Mouse (Mus musculus): ENCODE data around the gene Cyp2d22. TPM values are rescaled to one million over a fixed set of nuclear protein-coding genes. Genes with fewer than 3 reads are reported as not detected.

The Cyp2d22 gene
- total RNA-seq (2014; rRNA removed) (1.6 and 2.4 TPM in 2 replicates), polyA plus RNA-seq (2015; fragmentation: Nextera tagmentation; extraction: Ambion mirVana) (1.7 and 2.2 TPM in 2 replicates)

DNA sequence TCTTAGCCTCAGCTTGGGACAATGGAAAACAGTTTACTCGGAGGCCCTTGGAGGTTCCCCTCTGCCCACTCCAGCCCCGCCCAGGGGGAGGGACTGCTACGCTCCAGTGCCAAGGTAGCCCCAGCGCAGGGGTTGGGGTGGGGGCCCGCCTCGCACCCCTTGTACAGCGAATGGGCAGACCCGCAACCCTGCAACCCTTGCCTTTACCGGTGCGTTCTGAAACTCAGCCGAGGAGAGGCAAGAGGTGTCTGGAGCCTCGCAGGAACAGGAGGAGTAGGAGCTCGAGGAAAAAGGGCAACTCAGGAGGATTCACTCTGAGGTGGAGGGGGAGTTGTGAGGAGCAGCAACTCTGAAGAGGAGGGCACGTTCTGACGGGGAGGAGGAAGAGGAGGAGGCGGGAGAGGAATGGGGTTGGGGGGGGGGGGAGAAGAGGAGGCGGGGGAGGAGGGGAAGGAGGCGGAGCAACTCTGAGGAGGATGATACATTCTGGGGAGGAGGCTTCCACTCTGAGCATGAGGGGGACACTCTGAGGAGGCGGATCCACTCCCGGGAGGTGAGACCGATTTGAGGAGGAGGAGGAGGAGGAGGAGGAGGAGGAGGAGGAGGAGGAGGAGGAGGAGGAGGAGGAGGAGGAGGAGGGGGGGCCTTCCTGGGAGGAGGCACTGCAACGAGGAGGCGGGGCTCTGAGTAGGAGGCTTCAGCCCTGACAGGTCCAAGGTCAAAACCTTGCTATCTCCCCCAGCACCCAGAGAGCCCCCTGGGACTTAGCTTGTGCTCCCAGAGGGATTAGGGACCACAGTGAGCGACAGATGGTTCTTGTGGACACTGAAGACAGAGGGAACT, at the start of gene Cyp2d22:
Gene Cyp2d22 (minus strand): TSS at position 390 of the 843 bp plus-strand sequence.
- Histone ChIP-seq H3K9ac (replicated peaks; ENCODE audit: low read length, poor library complexity, severe bottlenecking) (0 out of 2 replicates have a peak within 1 kb of the TSS, but pooled peaks have one; percentile 36), H3K4me1 (ENCODE audit: insufficient read depth, low read length) (no peaks in the 10 kb centered on the region), H3K27ac (ENCODE audit: low read depth, low read length) (no peak within 1 kb of the TSS), H3K4me3 (ENCODE audit: low read depth, low read length) (peak within 1 kb of the TSS; percentile 29), H3K4me2 (ENCODE audit: low read depth, low read length, poor library complexity, severe bottlenecking) (peak within 1 kb of the TSS; percentile 52), H3K9me3 (ENCODE audit: low read length) (no peaks in the 10 kb centered on the region), H3K36me3 (ENCODE audit: insufficient read depth, low read length) (no peaks in the 10 kb centered on the region), H3K27me3 (ENCODE audit: insufficient read depth, low read length) (no peaks in the 10 kb centered on the region)
- 4% methylated on average over 16 of the region's 24 CpGs for WGBS
- ATAC-seq (ENCODE audit: low FRiP score) (peak; percentile 20; the same call in 1 of the 2 replicates), DNase-seq (ENCODE audit: low spot score) (peak; percentile 42)
- no peak for TF ChIP-seq CTCF (IDR thresholded peaks at IDR 0.05)

DNA sequence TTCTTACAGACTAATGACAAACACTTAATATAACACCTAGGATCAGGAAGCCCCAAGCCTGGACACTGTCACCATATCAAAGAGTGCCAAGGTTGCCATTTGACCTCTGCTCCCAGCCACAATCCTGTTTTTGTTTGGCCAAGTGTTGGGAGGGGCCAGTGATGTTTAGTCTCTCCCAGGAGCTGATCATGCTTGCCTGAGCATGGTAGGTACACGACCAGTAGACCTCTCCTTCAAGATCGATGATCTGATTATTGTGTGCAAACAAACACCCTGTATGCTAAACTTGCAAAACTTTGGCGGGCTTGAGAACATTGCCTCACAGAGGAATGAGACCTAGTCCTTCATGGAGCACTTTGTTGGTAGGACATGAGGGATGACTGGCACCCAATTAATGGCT, 43.4 kb upstream of the Cyp2d22 start:
- no peaks in the 10 kb centered on the region for H3K27me3 ChIP-seq (ENCODE audit: insufficient read depth, low read length)
- no peak overlapping the region for H3K9ac ChIP-seq (replicated peaks; ENCODE audit: low read length, poor library complexity, severe bottlenecking)
- no peak overlapping the region for H3K4me3 ChIP-seq (ENCODE audit: low read depth, low read length)
- no peaks in the 10 kb centered on the region; the same call in 1 of the 2 replicates for H3K9me3 ChIP-seq (ENCODE audit: low read length)
- H3K27ac ChIP-seq (ENCODE audit: low read depth, low read length): no peak overlapping the region
- H3K36me3 ChIP-seq (ENCODE audit: insufficient read depth, low read length): no peaks in the 10 kb centered on the region
- no peak for DNase-seq (ENCODE audit: low spot score)
- no peak for ATAC-seq (ENCODE audit: low FRiP score)
- WGBS: 81% methylated on average over 3 of the region's 3 CpGs
- TF ChIP-seq CTCF (IDR thresholded peaks at IDR 0.05): no peak
- H3K4me2 ChIP-seq (ENCODE audit: low read depth, low read length, poor library complexity, severe bottlenecking): no peak overlapping the region
- H3K4me1 ChIP-seq (ENCODE audit: insufficient read depth, low read length): no peaks in the 10 kb centered on the region

DNA sequence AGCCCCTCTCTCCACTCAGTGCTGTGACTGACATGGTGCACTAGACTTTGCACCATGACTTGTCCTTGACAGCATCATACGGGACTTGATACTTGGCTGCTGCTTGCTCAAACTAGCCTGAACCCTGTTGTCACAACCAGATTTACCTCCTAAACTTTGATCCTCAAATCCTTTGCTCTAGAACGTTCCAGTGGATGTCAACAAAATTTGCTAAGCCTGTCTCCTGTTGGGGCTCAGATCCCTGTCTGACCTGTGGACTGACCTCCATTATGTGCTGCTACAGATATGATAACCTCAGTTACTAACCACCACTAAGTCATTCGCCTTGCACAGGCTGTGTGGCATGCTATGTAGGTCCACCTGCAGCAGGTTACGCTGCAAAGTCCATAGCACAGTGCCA, 42.9 kb upstream of the Cyp2d22 start:
- Histone ChIP-seq H3K4me2 (ENCODE audit: low read depth, low read length, poor library complexity, severe bottlenecking) (no peak overlapping the region), H3K27ac (ENCODE audit: low read depth, low read length) (no peak overlapping the region), H3K36me3 (ENCODE audit: insufficient read depth, low read length) (no peaks in the 10 kb centered on the region), H3K4me1 (ENCODE audit: insufficient read depth, low read length) (no peaks in the 10 kb centered on the region), H3K9me3 (ENCODE audit: low read length) (no peaks in the 10 kb centered on the region; the same call in 1 of the 2 replicates), H3K4me3 (ENCODE audit: low read depth, low read length) (no peak overlapping the region), H3K9ac (replicated peaks; ENCODE audit: low read length, poor library complexity, severe bottlenecking) (no peak overlapping the region), H3K27me3 (ENCODE audit: insufficient read depth, low read length) (no peaks in the 10 kb centered on the region)
- ATAC-seq (ENCODE audit: low FRiP score): no peak
- no peak for TF ChIP-seq CTCF (IDR thresholded peaks at IDR 0.05)
- DNase-seq (ENCODE audit: low spot score): no peak
- WGBS: 79% methylated on average over 4 of the region's 4 CpGs

DNA sequence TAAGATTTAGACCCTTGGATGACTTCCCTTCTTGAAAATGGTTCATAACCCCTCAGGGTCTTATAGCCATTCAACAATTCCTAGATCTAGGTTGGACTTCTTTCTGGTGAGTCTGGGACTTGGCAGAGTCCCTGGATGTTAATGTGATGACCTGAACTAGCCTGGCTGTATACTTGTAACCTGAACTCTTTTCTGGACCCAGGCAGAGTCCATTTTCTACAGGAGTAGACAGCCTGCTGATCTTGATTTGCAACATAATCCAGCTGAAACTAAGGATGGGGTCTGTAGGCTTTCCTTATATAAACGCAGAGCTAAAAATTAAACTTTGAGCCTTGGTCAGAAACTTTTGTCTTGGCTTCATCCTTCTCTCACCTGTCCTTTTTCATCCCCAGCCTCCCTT, 38.6 kb upstream of the Cyp2d22 start:
- WGBS: 92% methylated on average over 1 of the region's 1 CpGs
- ATAC-seq (ENCODE audit: low FRiP score) (no peak), DNase-seq (ENCODE audit: low spot score) (no peak)
- H3K36me3 ChIP-seq (ENCODE audit: insufficient read depth, low read length): no peaks in the 10 kb centered on the region
- no peaks in the 10 kb centered on the region for H3K9me3 ChIP-seq (ENCODE audit: low read length)
- TF ChIP-seq CTCF (IDR thresholded peaks at IDR 0.05): no peak
- no peak overlapping the region for H3K4me3 ChIP-seq (ENCODE audit: low read depth, low read length)
- H3K4me2 ChIP-seq (ENCODE audit: low read depth, low read length, poor library complexity, severe bottlenecking): no peak overlapping the region
- no peaks in the 10 kb centered on the region for H3K27me3 ChIP-seq (ENCODE audit: insufficient read depth, low read length)
- H3K27ac ChIP-seq (ENCODE audit: low read depth, low read length): no peak overlapping the region
- H3K4me1 ChIP-seq (ENCODE audit: insufficient read depth, low read length): no peaks in the 10 kb centered on the region
- no peak overlapping the region for H3K9ac ChIP-seq (replicated peaks; ENCODE audit: low read length, poor library complexity, severe bottlenecking)

DNA sequence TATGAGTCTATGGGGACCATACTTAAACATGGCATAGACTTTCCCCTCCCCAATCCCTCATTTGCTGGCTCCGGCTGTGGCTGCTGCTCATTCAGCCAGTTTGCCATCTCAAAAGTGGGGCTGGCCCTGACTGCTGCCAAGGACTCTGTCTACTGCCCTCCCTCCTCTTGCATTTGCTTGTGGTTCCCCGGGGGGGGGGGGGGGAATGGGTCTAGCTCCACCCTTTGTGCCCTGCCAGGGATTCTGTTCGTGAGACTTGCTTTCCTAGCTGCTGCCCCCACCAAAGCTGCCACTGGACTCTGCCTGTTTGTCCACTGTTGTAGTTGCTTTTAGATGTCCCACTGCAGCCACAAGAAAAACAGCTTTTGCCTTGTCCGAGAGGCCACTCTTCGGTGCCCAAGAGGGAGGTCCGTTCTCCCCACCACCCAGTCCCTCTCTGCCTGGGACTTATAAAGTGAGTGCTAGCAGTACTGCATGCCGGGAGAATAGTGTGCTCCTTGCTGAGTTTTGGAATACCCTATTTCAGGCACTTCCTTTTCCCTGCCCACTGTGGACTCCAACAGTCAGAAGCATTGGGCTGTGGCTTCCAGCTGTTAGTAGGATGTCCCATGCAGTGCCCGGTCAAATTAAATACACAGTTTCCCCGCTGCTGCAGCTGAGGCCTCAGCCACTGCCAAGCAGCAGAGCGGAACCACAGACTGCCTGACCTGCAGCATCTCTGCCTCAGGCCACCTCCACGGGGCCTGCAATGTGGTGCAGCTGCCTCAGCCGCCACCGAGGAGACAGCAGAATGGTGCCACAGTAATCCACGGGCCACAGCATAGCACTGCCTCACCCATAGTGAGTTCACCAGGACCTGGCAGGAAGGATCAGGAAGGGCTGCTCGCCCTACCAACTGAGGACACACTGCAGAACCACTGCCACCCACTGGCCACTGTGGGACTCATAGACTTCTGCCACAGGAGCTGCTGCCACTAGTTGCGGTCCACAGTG, 37.0 kb upstream of the Cyp2d22 start:
- H3K9ac ChIP-seq (replicated peaks; ENCODE audit: low read length, poor library complexity, severe bottlenecking): no peak overlapping the region
- no peaks in the 10 kb centered on the region for H3K9me3 ChIP-seq (ENCODE audit: low read length)
- WGBS: 18% methylated on average over 16 of the region's 16 CpGs
- TF ChIP-seq CTCF (IDR thresholded peaks at IDR 0.05): peak; percentile 76
- H3K27me3 ChIP-seq (ENCODE audit: insufficient read depth, low read length): no peaks in the 10 kb centered on the region
- peak; percentile 76 for DNase-seq (ENCODE audit: low spot score)
- H3K4me1 ChIP-seq (ENCODE audit: insufficient read depth, low read length): no peaks in the 10 kb centered on the region
- no peak overlapping the region for H3K4me3 ChIP-seq (ENCODE audit: low read depth, low read length)
- peak; percentile 79 for ATAC-seq (ENCODE audit: low FRiP score)
- no peaks in the 10 kb centered on the region for H3K36me3 ChIP-seq (ENCODE audit: insufficient read depth, low read length)
- no peak overlapping the region for H3K4me2 ChIP-seq (ENCODE audit: low read depth, low read length, poor library complexity, severe bottlenecking)
- no peak overlapping the region for H3K27ac ChIP-seq (ENCODE audit: low read depth, low read length)
